Mouse (Mus musculus) limb, embryonic 15.5 days (tissue): Measurements from ENCODE around the gene Eif4ebp2. TPM values are rescaled to one million over a fixed set of nuclear protein-coding genes. Genes with fewer than 3 reads are reported as not detected.

Source experiments
- ATAC-seq: fragments of 200-750 bp; cut with Nextera tagmentation; 2 replicates; pipeline ENCODE4 v1.8.0; 2017; ENCODE audit warnings: low read depth, moderate TSS enrichment; ENCODE audit not compliant: insufficient number of reproducible peaks, low FRiP score, low TSS enrichment
- H3K27ac ChIP-seq: fragments of 300-500 bp; sonication (generic); 2 replicates; pipeline ENCODE4 v1.5.1; 2015; ENCODE audit warnings: moderate library complexity, mild to moderate bottlenecking, inconsistent platforms
- H3K27me3 ChIP-seq: fragments of 300-500 bp; sonication (generic); 2 replicates; pipeline ENCODE4 v1.6.1; 2015; ENCODE audit warnings: inconsistent platforms
- H3K36me3 ChIP-seq: fragments of 300-500 bp; sonication (generic); 2 replicates; pipeline ENCODE4 v1.6.1; 2015; ENCODE audit warnings: inconsistent platforms
- H3K4me1 ChIP-seq: fragments of 300-500 bp; sonication (generic); 2 replicates; pipeline ENCODE4 v1.6.1; 2015; ENCODE audit warnings: inconsistent platforms
- H3K4me2 ChIP-seq: fragments of 300-500 bp; sonication (generic); 2 replicates; pipeline ENCODE4 v1.6.1; 2015; ENCODE audit warnings: mild to moderate bottlenecking, inconsistent platforms
- H3K4me3 ChIP-seq: fragments of 300-500 bp; sonication (generic); 2 replicates; pipeline ENCODE4 v1.5.1; 2015; ENCODE audit warnings: mild to moderate bottlenecking, inconsistent platforms
- H3K9ac ChIP-seq: fragments of 300-500 bp; sonication (generic); 2 replicates; pipeline ENCODE4 v1.6.1; 2015; ENCODE audit warnings: inconsistent platforms
- H3K9me3 ChIP-seq: fragments of 300-500 bp; sonication (generic); 2 replicates; pipeline ENCODE4 v1.6.1; 2016; ENCODE audit warnings: inconsistent platforms
- WGBS: fragments of 180-500 bp; shearing (Covaris S2); methylation state at CpG from one replicate; pipeline ENCODE4 v1.1.7; 2015; 5-methylcytosine and 5-hydroxymethylcytosine counted together
- polyA plus RNA-seq: library from polyadenylated mRNA; unstranded; fragments of >200 nt; fragmentation: Nextera tagmentation; extraction: Ambion mirVana; gene quantifications from 2 replicates; pipeline ENCODE4 v1.2.1, GENCODE M21; 2015

Eif4ebp2 gene
- polyA plus RNA-seq, 1 experiment from 2014 or later = 64.5 TPM

DNA sequence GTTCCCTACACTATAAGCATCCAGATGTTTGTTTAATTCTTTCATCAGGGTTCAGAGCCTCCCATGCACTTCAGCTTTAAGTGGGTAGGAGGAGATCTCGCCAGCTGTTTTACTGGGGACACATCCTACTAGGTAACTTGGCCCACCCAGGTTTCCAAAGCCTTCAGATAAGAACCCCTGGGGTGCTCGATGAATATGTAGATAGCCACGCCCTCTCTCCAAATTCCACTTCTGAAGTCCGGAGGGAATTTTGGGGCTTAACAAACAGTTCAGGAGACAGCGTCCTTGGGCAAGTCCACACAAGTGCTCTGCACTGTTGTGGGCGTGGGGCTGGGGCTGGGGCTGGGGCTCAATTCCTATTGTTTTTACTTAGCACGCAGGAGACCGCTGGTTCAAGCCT is 36.6 kb downstream of the Eif4ebp2 start:
- WGBS = 16% methylated on average over 8 of the region's 8 CpGs
- no peak for ATAC-seq

DNA sequence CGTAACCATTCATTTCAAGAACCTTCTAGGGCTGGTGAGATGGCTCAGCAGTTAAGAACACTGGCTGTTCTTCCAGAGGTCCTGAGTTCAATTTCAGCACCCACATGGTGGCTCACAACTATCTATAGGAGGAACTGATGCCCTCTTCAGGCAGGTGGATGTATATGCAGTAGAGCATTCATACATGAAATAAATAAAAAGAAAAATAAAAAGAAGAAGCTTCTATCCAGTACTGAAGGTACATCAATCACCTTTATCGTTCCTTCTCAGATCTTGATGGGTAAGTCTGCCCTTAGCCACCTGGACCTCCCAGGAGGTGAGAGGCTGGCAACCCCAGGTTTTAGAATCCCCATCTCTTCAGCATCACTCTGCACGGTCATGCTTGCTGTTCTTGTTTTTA is 37.2 kb downstream of the Eif4ebp2 start:
- 52% methylated on average over 3 of the region's 3 CpGs for WGBS
- no peak overlapping the region for H3K4me2 ChIP-seq
- ATAC-seq = no peak
- no peak overlapping the region for H3K27ac ChIP-seq
- peaks cover 46% of the 10 kb centered on the region for H3K27me3 ChIP-seq
- no peaks in the 10 kb centered on the region for H3K9me3 ChIP-seq
- H3K4me3 ChIP-seq = no peak overlapping the region
- H3K9ac ChIP-seq = no peak overlapping the region
- no peaks in the 10 kb centered on the region for H3K36me3 ChIP-seq
- peaks cover 21% of the 10 kb centered on the region for H3K4me1 ChIP-seq

More for the DNA sequence above, 36.6 kb downstream of the Eif4ebp2 start:
- no peak overlapping the region for H3K4me3 ChIP-seq
- H3K4me2 ChIP-seq = no peak overlapping the region
- peaks cover 51% of the 10 kb centered on the region for H3K27me3 ChIP-seq
- no peaks in the 10 kb centered on the region for H3K36me3 ChIP-seq
- H3K9me3 ChIP-seq = no peaks in the 10 kb centered on the region
- peaks cover 21% of the 10 kb centered on the region for H3K4me1 ChIP-seq
- H3K27ac ChIP-seq = no peak overlapping the region
- H3K9ac ChIP-seq = no peak overlapping the region

DNA sequence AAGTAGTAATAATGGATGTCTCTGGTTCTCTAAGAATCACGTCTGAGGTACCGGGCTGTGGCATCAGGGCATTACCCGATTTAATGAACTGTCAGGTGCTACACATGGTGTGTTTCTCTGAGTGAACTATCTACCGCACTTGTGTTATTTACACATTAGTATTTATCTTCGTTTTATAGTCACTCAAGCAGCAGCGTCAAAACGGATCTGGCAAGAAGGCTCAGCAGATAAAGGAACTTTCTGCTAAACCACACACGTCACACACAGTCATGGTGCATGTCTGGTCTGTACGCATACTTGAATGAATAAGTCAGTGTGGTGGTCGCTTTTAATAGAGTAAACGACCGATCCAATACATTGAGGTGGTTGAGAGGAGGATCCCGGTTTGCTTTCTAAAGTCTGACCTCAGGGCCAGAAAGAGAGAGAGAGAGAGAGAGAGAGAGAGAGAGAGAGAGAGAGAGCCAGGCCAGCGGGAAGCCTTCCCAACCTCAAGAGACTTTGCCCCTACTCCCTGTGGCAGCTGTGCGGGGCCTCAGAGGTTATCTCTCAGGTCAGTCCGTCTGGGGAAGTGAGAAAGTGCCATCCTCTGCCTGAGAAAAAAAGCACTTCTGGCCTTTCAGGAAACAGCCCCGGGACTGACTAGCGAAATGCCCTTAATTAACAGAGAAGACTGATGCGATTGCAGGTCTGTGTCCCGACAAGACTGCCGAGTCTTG is 39.4 kb downstream of the Eif4ebp2 start:
- Histone ChIP-seq H3K27me3 (peaks cover 25% of the 10 kb centered on the region), H3K4me1 (peaks cover 10% of the 10 kb centered on the region), H3K4me2 (no peak overlapping the region), H3K9me3 (no peaks in the 10 kb centered on the region), H3K9ac (no peak overlapping the region), H3K4me3 (no peak overlapping the region), H3K27ac (no peak overlapping the region), H3K36me3 (no peaks in the 10 kb centered on the region)
- ATAC-seq = no peak
- WGBS = 37% methylated on average over 21 of the region's 21 CpGs

DNA sequence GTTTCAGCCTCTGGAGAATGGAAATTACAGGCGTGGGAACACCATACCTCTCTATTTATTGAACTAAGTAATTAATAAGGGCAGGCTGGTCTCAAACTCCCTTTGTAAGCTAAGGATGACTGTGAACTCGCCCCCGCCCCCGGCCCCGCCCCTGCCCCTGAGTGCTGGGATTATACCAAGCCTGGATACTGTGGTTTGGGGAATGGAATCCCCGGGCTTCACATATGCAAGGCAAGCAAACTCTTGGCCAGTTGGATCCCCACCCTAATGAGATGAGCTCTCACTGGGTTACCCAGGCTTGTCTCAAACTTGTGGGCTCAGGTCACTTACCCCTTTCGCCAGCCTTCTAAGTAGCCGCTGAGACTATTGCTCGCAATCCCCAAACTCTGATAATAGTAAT is 42.3 kb downstream of the Eif4ebp2 start:
- no peak overlapping the region for H3K4me3 ChIP-seq
- 0 out of 2 replicates have a peak, but pooled peaks cover 2% of the 10 kb centered on the region for H3K4me1 ChIP-seq
- no peak for ATAC-seq
- no peaks in the 10 kb centered on the region for H3K9me3 ChIP-seq
- WGBS = 30% methylated on average over 9 of the region's 9 CpGs
- no peak overlapping the region for H3K27ac ChIP-seq
- H3K4me2 ChIP-seq = no peak overlapping the region
- peaks cover 10% of the 10 kb centered on the region; the same call in 1 of the 2 replicates for H3K27me3 ChIP-seq
- H3K36me3 ChIP-seq = no peaks in the 10 kb centered on the region
- no peak overlapping the region for H3K9ac ChIP-seq

DNA sequence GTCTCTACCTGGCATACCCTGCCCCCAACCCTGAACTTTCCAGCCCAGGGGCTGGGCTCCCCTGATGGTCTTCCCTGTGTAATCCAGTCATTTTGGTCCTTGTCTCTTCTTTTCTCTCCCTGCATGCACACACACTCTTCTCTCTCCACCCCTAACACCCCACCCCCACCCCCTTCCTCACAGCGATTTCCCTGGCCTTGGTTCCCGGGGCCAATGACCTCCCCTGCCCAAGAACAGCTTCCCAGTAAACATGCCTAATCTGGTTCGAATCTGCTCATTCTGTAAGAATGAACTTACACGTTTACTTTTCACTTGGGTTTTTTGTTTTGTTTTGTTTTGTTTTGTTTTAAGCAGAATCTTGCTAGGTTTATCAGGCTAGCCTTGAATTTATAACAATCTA is 42.7 kb downstream of the Eif4ebp2 start:
- 14% methylated on average over 4 of the region's 4 CpGs for WGBS
- no peaks in the 10 kb centered on the region for H3K9me3 ChIP-seq
- no peak overlapping the region for H3K27ac ChIP-seq
- no peak overlapping the region for H3K9ac ChIP-seq
- H3K4me1 ChIP-seq = 0 out of 2 replicates have a peak, but pooled peaks cover 2% of the 10 kb centered on the region
- no peaks in the 10 kb centered on the region for H3K36me3 ChIP-seq
- peaks cover 11% of the 10 kb centered on the region; the same call in 1 of the 2 replicates for H3K27me3 ChIP-seq
- ATAC-seq = no peak
- no peak overlapping the region for H3K4me2 ChIP-seq
- H3K4me3 ChIP-seq = no peak overlapping the region

DNA sequence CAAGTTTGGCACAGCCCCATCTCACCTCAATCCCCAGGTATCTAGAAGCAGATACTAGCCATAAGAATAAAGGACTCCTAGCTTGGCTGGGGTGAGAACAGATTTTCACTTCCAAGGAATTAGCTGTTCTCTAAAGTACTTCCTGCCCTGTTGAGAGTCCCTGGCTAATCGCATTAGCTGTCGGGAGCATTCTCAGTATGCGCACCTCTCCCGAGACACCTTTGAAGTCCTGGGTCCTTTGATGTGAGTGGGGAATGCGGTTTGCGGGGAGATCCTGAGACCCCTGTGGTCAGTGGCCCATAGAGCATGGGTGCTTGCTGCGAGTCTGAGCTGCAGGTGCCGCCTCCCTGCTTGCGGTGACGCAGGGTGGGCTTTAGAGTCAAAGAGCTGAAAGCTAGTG is 46.5 kb downstream of the Eif4ebp2 start:
- no peak for ATAC-seq
- no peaks in the 10 kb centered on the region for H3K36me3 ChIP-seq
- no peaks in the 10 kb centered on the region for H3K4me1 ChIP-seq
- 11% methylated on average over 10 of the region's 10 CpGs for whole genome bisulfite sequencing
- no peak overlapping the region for H3K4me2 ChIP-seq
- H3K4me3 ChIP-seq = no peak overlapping the region
- no peaks in the 10 kb centered on the region for H3K9me3 ChIP-seq
- no peak overlapping the region for H3K27ac ChIP-seq
- no peak overlapping the region for H3K9ac ChIP-seq
- H3K27me3 ChIP-seq = peaks cover 11% of the 10 kb centered on the region; the same call in 1 of the 2 replicates

DNA sequence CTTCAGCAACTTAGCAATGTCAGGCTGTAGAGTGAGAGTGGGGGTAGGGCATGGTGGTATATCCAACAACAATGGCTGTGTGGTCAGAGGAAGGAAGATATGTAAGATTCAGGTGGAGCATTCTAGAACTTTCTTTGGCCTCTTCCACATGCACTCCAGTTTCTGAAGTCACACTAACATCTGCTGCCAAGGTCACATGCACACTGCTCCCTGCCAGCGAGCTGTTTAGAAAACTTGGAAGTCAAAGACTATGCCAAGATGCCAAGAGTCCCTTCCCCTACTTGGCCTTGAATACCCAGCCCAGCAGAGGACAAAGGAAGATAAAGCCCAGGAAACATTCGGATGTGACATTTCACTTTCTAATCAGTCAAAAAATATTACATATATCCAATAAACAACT is 49.5 kb downstream of the Eif4ebp2 start:
- H3K9ac ChIP-seq = no peak overlapping the region
- no peaks in the 10 kb centered on the region for H3K36me3 ChIP-seq
- H3K4me2 ChIP-seq = no peak overlapping the region
- H3K4me3 ChIP-seq = no peak overlapping the region
- 89% methylated on average over 2 of the region's 2 CpGs for WGBS
- no peak for ATAC-seq
- peaks cover 11% of the 10 kb centered on the region; the same call in 1 of the 2 replicates for H3K27me3 ChIP-seq
- H3K9me3 ChIP-seq = no peaks in the 10 kb centered on the region
- no peak overlapping the region for H3K27ac ChIP-seq
- no peaks in the 10 kb centered on the region for H3K4me1 ChIP-seq

DNA sequence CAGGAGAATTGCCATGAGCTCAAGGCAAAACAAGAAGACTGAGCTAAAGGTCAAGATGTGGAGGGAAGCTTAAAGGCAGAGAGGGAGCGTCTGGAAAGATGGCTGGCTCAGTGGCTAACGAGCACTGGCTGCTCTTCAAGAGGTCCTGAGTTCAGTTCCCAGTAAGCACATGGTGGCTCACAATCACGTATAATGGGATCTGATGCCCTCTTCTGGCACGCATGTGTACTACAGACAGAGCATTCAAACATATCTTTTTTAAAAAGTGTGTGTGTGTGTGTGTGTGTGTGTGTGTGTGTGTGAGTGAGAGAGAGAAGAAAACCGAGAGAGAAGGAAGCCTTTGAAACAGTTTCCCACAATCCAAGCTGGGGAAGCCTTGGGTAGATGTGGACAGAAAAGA is 50.0 kb downstream of the Eif4ebp2 start:
- Histone ChIP-seq H3K27me3 (peaks cover 11% of the 10 kb centered on the region; the same call in 1 of the 2 replicates), H3K9ac (no peak overlapping the region), H3K27ac (no peak overlapping the region), H3K4me3 (no peak overlapping the region), H3K36me3 (no peaks in the 10 kb centered on the region), H3K4me2 (no peak overlapping the region), H3K4me1 (no peaks in the 10 kb centered on the region), H3K9me3 (no peaks in the 10 kb centered on the region)
- WGBS = 73% methylated on average over 5 of the region's 5 CpGs
- ATAC-seq = no peak

DNA sequence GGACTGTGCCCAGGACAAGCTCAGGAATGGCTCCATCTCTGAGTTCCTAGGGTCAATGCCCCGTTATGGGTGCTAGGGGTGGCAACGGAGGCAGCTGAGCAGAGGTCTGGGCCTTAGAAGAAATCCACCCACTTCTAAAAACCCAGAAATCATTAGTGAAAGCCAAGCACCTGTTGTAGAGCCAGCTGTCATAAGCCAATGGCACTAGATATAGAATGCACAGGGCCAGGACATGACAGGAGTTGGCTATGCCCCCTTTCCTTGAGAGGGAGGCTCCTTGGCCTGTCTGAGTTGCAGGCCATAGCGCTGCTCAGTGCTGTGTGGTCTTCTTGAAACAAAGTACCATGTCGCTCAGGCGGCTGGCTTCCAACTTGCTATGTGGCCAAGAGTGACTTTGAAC is 52.1 kb downstream of the Eif4ebp2 start:
- Histone ChIP-seq H3K9ac (no peak overlapping the region), H3K27ac (no peak overlapping the region), H3K4me1 (no peaks in the 10 kb centered on the region), H3K9me3 (no peaks in the 10 kb centered on the region), H3K4me3 (no peak overlapping the region), H3K36me3 (no peaks in the 10 kb centered on the region), H3K4me2 (no peak overlapping the region), H3K27me3 (peaks cover 2% of the 10 kb centered on the region; the same call in 1 of the 2 replicates)
- ATAC-seq = no peak
- 83% methylated on average over 5 of the region's 5 CpGs for WGBS

DNA sequence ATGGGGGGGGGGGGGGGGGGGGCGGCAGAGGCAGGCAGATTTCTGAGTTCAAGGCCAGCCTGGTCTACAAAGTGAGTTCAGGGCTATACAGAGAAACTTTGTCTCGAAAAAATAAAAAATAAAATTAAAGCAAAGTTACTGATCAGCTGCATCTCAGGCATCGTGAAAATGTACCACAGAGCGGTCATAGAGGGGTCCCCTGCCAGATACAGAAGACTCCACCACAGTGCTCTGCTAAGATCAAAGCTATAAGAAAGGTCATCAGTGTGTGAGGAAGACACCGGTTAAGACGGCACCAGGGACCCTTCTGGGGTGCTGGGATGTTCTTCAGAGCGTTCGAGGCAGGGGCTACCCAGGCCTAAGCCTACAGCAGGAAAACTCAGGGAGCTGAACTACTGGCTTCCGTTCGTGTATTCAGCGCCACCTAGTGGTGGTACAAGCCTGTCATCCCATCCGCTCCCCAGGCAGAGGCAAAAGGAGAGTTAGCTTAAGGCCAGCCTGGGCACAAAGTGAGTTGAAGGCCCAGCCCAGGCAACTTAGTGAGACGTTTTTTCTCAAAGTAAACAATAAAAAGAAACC is 53.2 kb downstream of the Eif4ebp2 start:
- Histone ChIP-seq H3K9me3 (no peaks in the 10 kb centered on the region), H3K27me3 (no peaks in the 10 kb centered on the region), H3K36me3 (no peaks in the 10 kb centered on the region), H3K9ac (no peak overlapping the region), H3K27ac (no peak overlapping the region), H3K4me3 (no peak overlapping the region), H3K4me2 (no peak overlapping the region), H3K4me1 (peaks cover 3% of the 10 kb centered on the region; the same call in 1 of the 2 replicates)
- ATAC-seq = peak; percentile 58; the same call in 1 of the 2 replicates
- 23% methylated on average over 13 of the region's 13 CpGs for WGBS

DNA sequence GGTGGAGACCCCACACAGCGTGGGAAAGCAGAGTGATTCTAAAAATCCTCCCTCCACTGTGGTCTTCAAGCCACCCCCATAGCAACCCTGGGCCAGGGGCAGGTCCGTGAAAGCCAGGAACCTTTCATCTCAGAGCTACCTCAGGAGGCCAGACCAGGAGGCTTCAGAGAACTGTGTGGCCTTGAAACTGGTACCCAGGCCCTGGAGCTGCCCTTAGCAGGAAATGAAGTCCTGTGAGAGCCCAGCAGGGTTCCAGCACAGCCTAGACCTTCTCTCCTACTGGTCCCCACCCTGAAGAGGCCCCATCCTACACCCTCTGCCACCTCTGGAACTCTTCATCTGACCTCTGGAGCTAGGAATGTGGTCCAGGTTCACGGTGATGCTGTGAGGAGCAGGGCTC is 54.3 kb downstream of the Eif4ebp2 start:
- Histone ChIP-seq H3K36me3 (no peaks in the 10 kb centered on the region), H3K9ac (no peak overlapping the region), H3K4me2 (no peak overlapping the region), H3K9me3 (no peaks in the 10 kb centered on the region), H3K4me1 (peaks cover 3% of the 10 kb centered on the region; the same call in 1 of the 2 replicates), H3K27me3 (no peaks in the 10 kb centered on the region), H3K27ac (no peak overlapping the region), H3K4me3 (no peak overlapping the region)
- ATAC-seq = no peak
- WGBS = 44% methylated on average over 3 of the region's 3 CpGs

DNA sequence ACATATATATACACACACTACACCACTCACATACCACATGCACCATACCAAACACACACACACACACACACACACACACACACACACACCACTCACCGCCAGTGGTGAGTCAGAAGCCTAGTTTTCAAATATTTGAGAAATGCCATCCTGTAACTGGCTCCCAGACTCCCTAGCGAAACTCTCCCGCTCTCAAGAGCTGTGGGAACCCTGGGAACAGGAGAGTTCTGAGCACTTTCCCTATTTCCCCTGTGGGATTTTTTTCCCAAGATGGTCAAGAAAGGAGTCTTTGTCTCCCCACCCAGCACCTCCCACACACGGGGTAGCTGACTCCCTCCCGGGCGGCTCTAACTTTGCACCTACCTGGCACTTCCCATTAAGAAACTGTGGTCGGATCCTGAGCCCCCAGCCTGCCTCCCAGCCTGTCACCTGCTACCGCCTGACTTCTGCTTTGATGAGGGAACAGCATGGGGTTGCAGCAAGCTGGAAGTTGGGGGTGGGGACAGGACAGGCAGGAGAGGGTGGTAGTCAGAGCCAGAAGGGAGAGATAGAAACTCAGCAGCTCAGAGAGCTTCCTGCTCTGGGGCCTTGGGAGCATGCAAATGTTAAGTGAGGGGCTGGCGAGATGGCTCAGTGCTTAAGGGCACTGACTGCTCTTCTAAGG is 57.9 kb downstream of the Eif4ebp2 start:
- H3K4me2 ChIP-seq = no peak overlapping the region
- WGBS = 14% methylated on average over 9 of the region's 9 CpGs
- H3K27me3 ChIP-seq = no peaks in the 10 kb centered on the region
- no peak overlapping the region for H3K9ac ChIP-seq
- H3K36me3 ChIP-seq = no peaks in the 10 kb centered on the region
- H3K4me3 ChIP-seq = no peak overlapping the region
- no peak for ATAC-seq
- H3K4me1 ChIP-seq = peaks cover 10% of the 10 kb centered on the region
- H3K9me3 ChIP-seq = no peaks in the 10 kb centered on the region
- no peak overlapping the region for H3K27ac ChIP-seq
